Mouse (Mus musculus): ENCODE results near the gene Golga1. TPM values are rescaled to one million over a fixed set of nuclear protein-coding genes. Genes with fewer than 3 reads are reported as not detected.

Gene Golga1
- polyA plus RNA-seq, 1 experiment: 40.2 TPM

DNA sequence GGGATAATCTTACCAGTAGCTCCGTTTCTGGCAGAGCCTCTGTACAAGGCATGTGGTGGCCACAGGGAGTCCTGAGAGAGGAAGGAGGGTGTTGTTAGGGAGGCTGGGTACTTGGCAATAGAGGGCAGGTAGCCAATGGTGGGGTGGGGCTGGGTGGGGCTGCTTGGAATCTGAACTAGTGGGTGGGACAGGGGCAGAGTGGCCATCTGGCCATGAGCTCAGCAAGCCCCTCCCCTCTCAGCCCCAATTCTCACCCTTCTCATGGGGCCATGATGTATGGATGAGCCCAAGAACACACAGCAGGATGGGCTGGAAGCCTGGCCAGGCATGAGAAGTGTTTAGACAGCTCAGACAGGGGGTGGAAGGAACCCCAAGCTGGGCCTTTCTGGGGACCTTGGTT is 78.0 kb downstream of the Golga1 start:
- Histone ChIP-seq H3K4me1 (ENCODE audit: control insufficient read depth, insufficient read depth, low read length) (no peaks in the 10 kb centered on the region), H3K4me3 (ENCODE audit: insufficient read depth, low read length) (no peak overlapping the region), H3K27ac (ENCODE audit: insufficient read depth, low read length) (no peak overlapping the region)
- no peak for TF ChIP-seq CTCF (IDR thresholded peaks at IDR 0.05; ENCODE audit: extremely low read depth, insufficient read depth, low read length)

DNA sequence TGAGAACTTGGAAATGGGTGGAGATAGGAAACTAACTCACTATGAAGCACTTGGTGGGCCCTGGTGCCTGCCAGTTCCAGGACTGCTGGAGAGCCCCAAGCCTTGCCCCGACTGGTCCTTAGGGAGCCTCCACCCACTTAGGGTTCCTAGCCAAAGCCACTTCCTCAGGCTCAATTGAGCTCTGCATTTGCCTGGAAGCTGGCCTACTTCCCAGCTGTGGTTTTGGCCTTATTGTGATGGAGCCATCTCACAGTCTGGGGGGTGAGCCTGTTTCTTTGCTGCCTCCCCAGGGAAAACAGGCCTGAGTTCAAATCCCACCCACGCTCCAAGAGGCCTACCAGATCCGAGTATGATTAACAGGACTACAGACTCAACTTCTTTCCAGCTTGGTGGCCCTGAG is 78.8 kb downstream of the Golga1 start:
- TF ChIP-seq CTCF (IDR thresholded peaks at IDR 0.05; ENCODE audit: extremely low read depth, insufficient read depth, low read length) (no peak), POLR2A (IDR thresholded peaks at IDR 0.05; ENCODE audit: extremely low read depth, insufficient read depth, low read length) (no peak)
- no peaks in the 10 kb centered on the region for H3K4me1 ChIP-seq (ENCODE audit: control insufficient read depth, insufficient read depth, low read length)
- H3K4me3 ChIP-seq (ENCODE audit: insufficient read depth, low read length): no peak overlapping the region
- no peak overlapping the region for H3K27ac ChIP-seq (ENCODE audit: insufficient read depth, low read length)

DNA sequence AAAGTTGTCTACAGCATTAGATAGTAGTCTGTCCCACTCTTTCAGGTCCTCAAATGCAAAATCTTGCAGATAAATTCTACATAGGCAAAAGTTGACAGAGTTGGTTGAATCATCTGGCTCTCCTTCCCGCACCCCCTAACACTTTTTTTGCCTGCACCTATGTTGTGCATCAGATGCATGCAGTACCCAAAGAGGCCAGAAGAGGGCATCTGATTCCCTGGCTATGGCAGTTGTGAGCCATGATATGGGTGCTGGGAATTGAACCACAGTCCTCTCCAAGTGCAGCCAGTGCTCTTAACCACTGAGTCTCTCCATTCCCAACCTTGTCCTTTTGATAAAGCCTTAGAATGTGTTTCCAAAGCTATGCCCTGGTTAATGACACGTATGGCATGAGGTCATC is 81.9 kb downstream of the Golga1 start:
- TF ChIP-seq CTCF (IDR thresholded peaks at IDR 0.05; ENCODE audit: extremely low read depth, insufficient read depth, low read length): no peak
- no peak for TF ChIP-seq POLR2A (IDR thresholded peaks at IDR 0.05; ENCODE audit: extremely low read depth, insufficient read depth, low read length)
- no peak overlapping the region for H3K27ac ChIP-seq (ENCODE audit: insufficient read depth, low read length)
- no peak overlapping the region for H3K4me3 ChIP-seq (ENCODE audit: insufficient read depth, low read length)
- no peaks in the 10 kb centered on the region for H3K4me1 ChIP-seq (ENCODE audit: control insufficient read depth, insufficient read depth, low read length)

DNA sequence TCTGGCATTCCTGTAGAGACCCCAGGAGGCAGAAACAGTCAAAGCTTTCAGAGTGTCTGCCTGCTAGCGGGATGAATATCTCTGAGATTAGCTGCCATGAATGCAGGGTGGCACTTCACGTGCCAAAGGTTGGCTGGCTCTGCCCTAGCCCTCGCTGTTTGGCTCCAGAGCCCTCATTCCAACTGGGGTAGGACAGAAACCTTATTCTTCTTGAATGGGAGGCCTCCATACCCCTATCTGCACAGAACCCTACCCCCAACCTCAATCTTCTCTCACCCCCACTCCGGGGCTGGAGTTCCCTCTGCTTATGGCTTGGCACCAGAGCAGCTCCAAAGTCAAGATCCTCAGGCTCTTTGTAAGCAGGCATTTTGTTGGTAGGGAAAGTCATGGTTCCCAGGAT is 87.5 kb downstream of the Golga1 start:
- H3K4me1 ChIP-seq (ENCODE audit: control insufficient read depth, insufficient read depth, low read length): peaks cover 1% of the 10 kb centered on the region; the same call in 1 of the 2 replicates
- no peak overlapping the region for H3K27ac ChIP-seq (ENCODE audit: insufficient read depth, low read length)
- H3K4me3 ChIP-seq (ENCODE audit: insufficient read depth, low read length): no peak overlapping the region
- TF ChIP-seq POLR2A (IDR thresholded peaks at IDR 0.05; ENCODE audit: extremely low read depth, insufficient read depth, low read length) (no peak), CTCF (IDR thresholded peaks at IDR 0.05; ENCODE audit: extremely low read depth, insufficient read depth, low read length) (no peak)

DNA sequence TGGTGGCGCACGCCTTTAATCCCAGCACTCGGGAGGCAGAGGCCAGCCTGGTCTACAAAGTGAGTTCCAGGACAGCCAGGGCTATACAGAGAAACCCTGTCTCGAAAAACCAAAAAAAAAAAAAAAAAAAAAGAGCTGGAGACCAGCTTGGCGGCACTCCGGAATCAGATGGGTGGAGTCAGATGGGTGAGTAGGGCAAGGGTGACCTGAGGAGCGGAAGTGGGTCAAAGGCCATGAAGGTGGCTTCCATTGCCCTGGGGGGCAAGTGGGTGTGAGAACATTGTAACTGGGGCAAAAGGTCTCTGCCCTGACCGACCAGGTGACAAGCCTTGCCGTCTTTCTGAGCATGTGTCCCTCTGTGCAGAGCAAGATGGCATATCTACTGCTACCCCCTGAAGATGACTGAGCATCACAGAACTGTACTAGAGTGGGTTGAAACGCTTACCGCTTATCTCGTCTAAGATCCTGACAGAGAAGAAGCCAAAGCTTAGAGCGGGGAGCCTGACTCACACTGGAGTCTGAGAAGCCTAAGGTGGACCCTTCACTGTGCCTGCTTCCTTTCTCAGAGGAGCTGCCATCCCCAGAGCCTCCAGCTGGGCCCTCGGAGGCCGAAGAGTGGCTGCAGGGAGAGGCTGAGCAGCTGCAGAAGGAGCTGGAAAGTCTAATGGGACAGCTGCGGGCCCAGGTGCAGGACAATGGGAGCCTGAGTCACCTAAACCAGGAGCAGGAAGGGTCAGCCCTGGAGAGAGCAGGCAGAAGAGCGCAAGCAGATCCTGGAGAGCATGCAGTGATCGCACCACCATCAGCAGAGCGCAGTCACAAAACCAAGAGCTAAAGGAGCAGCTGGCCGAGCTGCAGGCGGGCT is 89.2 kb downstream of the Golga1 start:
- TF ChIP-seq CTCF (IDR thresholded peaks at IDR 0.05; ENCODE audit: extremely low read depth, insufficient read depth, low read length) (no peak), POLR2A (IDR thresholded peaks at IDR 0.05; ENCODE audit: extremely low read depth, insufficient read depth, low read length) (no peak)
- Histone ChIP-seq H3K27ac (ENCODE audit: insufficient read depth, low read length) (no peak overlapping the region), H3K4me1 (ENCODE audit: control insufficient read depth, insufficient read depth, low read length) (peaks cover 1% of the 10 kb centered on the region; the same call in 1 of the 2 replicates), H3K4me3 (ENCODE audit: insufficient read depth, low read length) (no peak overlapping the region)

DNA sequence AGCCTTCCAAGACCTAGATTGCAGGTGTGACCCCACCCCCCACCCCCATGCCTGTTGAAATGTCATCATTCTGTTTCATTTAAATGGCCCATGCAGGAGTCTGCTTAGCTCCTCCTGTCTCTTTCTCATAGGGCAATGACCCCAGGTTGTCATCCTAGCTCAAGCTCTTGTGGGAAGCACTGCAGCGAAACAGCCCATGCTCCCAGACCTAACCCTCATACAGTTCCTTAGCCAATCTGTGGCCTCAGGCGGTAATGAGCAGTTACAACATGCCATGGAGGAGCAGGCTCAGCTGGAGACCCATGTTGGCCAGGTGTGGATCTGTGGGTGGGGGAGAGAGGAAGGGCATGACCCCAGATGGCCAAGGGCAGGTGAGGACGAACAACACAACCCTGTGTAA is 90.2 kb downstream of the Golga1 start:
- TF ChIP-seq POLR2A (IDR thresholded peaks at IDR 0.05; ENCODE audit: extremely low read depth, insufficient read depth, low read length) (no peak), CTCF (IDR thresholded peaks at IDR 0.05; ENCODE audit: extremely low read depth, insufficient read depth, low read length) (no peak)
- no peak overlapping the region for H3K4me3 ChIP-seq (ENCODE audit: insufficient read depth, low read length)

DNA sequence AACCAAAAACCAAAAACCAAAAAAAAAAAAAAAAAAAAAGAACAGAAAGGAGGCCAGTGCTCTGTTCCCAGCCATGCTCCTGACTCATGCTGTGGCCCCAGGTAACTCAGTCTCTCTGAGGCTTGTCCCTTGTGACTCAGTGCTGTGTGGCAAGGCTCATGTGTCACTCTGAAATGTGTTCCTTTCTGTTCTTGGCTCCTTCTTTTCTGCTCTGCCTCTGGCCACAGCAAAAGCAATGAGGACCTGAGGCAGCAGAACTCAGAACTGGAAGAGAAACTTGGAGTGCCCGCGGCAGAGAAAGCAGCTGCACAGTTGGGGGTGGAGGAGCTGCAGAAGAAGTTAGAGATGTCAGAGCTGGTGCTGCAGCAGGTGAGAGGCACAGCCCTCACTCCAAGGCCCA is 91.2 kb downstream of the Golga1 start:
- peaks cover 1% of the 10 kb centered on the region; the same call in 1 of the 2 replicates for H3K4me1 ChIP-seq (ENCODE audit: control insufficient read depth, insufficient read depth, low read length)
- H3K27ac ChIP-seq (ENCODE audit: insufficient read depth, low read length): no peak overlapping the region
- no peak for TF ChIP-seq CTCF (IDR thresholded peaks at IDR 0.05; ENCODE audit: extremely low read depth, insufficient read depth, low read length)
- no peak for TF ChIP-seq POLR2A (IDR thresholded peaks at IDR 0.05; ENCODE audit: extremely low read depth, insufficient read depth, low read length)
- no peak overlapping the region for H3K4me3 ChIP-seq (ENCODE audit: insufficient read depth, low read length)

More for the DNA sequence above, 90.2 kb downstream of the Golga1 start:
- Histone ChIP-seq H3K4me1 (ENCODE audit: control insufficient read depth, insufficient read depth, low read length) (peaks cover 1% of the 10 kb centered on the region; the same call in 1 of the 2 replicates), H3K27ac (ENCODE audit: insufficient read depth, low read length) (no peak overlapping the region)

DNA sequence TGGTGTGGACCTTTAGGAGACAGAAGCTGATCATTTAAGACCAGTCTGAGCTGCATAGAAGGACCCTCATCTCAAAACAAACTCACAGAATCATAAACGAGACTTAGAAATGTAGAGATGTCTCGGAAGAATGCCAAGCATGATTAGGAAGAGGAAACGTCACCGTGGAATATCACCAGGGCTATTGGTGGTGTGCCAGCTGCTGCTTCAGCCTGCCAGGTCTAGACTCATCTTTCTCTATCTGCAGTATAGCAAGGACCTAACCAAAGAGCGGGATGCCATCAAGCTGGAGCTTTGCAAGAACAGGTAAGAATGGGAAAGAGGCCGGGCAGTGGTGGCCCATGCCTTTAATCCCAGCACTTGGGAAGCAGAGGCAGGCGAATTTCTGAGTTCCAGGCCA is 91.6 kb downstream of the Golga1 start:
- TF ChIP-seq CTCF (IDR thresholded peaks at IDR 0.05; ENCODE audit: extremely low read depth, insufficient read depth, low read length) (no peak), POLR2A (IDR thresholded peaks at IDR 0.05; ENCODE audit: extremely low read depth, insufficient read depth, low read length) (no peak)
- H3K27ac ChIP-seq (ENCODE audit: insufficient read depth, low read length): no peak overlapping the region
- no peak overlapping the region for H3K4me3 ChIP-seq (ENCODE audit: insufficient read depth, low read length)

DNA sequence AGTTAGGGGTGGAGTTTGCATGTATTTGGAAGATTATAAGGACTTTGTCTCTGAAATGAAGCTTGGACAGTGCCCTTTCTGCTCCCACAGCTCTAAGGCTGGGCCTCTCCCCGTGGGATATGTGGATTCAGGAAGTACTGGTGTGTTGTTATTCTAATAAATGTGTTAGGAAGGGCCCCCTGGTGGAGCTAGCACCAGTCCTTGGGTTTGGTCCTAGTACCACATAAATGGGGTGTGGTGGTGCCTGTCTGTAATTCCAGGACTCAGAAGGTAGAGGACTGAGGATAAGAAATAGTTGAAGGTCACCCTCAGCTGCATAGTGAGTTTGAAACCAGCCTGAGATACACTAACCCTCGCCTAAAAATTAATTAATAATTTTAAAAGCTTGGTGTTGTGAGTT is 92.1 kb downstream of the Golga1 start:
- no peak overlapping the region for H3K4me3 ChIP-seq (ENCODE audit: insufficient read depth, low read length)
- H3K27ac ChIP-seq (ENCODE audit: insufficient read depth, low read length): no peak overlapping the region
- peaks cover 1% of the 10 kb centered on the region; the same call in 1 of the 2 replicates for H3K4me1 ChIP-seq (ENCODE audit: control insufficient read depth, insufficient read depth, low read length)
- no peak for TF ChIP-seq CTCF (IDR thresholded peaks at IDR 0.05; ENCODE audit: extremely low read depth, insufficient read depth, low read length)
- TF ChIP-seq POLR2A (IDR thresholded peaks at IDR 0.05; ENCODE audit: extremely low read depth, insufficient read depth, low read length): no peak

More for the DNA sequence above, 91.6 kb downstream of the Golga1 start:
- H3K4me1 ChIP-seq (ENCODE audit: control insufficient read depth, insufficient read depth, low read length): peaks cover 1% of the 10 kb centered on the region; the same call in 1 of the 2 replicates

DNA sequence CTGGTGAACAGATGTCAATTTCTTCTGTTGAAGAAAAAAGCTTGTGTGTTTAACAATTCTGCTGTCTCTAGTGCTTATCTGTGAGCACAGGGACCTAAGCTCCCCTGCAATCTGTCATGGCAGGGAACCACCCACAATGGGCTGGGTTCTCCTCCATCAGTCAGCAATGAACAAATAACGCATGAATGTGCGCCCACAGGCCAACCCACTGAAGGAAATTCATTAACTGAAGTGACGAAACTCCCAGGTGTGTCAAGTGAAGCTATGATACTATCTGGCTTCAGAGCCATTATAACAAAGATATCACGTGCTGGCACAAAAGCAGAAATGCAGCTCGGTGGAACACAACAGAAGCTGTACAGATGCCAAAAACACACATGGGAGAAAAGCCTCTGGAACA is 95.3 kb downstream of the Golga1 start:
- TF ChIP-seq CTCF (IDR thresholded peaks at IDR 0.05; ENCODE audit: extremely low read depth, insufficient read depth, low read length) (no peak), POLR2A (IDR thresholded peaks at IDR 0.05; ENCODE audit: extremely low read depth, insufficient read depth, low read length) (no peak)
- no peak overlapping the region for H3K4me3 ChIP-seq (ENCODE audit: insufficient read depth, low read length)
- no peaks in the 10 kb centered on the region for H3K4me1 ChIP-seq (ENCODE audit: control insufficient read depth, insufficient read depth, low read length)
- no peak overlapping the region for H3K27ac ChIP-seq (ENCODE audit: insufficient read depth, low read length)
